Mouse (Mus musculus): ENCODE data around the gene Sgms1.

Gene Sgms1

DNA sequence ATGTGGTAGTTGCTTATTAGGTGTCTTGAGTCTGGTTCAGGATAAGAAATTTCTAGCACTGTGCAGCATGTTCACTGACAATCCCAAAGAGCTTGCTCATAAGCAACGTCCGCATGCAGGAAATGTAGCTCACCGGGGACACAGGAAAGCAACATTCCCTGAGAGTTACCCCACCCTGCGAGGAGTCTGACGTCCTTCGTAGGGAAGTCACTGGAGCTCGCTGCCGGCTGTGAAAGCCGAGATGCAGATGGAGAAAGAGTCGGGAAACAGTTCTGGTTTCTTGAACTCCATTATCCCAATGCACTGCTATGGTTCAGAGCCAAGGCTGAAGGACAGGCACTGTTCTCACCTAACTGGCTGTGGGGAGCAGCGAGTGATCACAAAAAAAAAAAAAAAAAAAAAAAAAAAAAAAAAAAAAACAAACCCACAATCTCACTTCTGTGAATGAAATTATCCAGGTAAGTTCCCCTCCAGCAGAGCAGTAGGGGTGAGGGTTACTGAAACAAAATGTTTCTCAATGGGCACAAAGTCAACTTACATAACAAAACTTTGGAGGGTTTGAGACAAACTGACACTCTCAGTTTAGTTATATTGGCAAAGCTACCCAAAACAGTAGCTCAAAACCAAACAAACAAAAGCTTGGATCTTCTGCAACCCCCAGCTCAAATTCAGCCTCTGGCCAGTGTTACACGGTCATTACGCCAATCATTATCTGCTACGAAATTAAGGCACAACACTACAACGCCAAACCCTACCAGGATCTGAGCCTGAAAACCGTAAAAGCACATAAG lies 15.5 kb downstream of the Sgms1 start:
- TF ChIP-seq GATA4 (IDR thresholded peaks at IDR 0.05; ENCODE audit: insufficient replicate concordance, low read length) = no peak

DNA sequence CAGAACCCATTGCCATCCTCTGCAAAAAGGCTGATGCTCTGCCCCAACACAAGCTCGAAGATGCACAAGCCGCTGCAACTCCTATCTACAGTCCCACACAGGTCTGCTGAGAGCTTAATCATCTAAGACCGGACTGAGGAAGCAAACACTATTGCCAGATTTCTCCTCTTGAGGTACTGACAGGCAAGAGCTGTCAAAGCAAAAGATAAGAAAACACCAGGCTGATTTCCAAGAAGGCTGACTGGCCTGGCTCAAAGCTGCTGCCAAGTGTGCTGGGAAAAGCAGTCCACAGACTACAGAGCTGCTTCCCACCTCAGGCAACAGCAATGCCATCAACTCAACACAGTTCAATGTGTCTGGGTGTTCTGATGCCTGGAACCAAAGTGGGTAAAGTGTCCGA lies 17.1 kb downstream of the Sgms1 start:
- TF ChIP-seq GATA4 (IDR thresholded peaks at IDR 0.05; ENCODE audit: insufficient replicate concordance, low read length) = peak; percentile 78; the same call in 1 of the 2 replicates

DNA sequence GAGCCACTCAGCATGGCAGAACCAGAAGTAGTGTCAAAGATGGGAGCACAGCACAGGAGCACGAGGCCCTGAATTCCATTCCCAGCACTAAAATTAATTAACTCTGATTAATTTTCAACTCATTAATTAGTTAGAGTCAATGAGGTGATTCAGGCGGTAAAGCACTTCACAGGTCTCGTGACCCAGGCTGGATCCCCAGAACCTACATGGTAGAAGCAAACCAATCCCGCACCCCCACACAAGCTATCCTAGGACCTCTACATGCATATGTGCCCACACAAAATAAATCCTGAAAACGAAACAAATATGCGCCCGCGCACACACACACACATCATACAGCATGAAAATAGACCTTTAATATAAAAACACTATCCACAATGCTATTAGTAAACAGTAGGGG lies 22.2 kb downstream of the Sgms1 start:
- no peak for TF ChIP-seq GATA4 (IDR thresholded peaks at IDR 0.05; ENCODE audit: insufficient replicate concordance, low read length)

DNA sequence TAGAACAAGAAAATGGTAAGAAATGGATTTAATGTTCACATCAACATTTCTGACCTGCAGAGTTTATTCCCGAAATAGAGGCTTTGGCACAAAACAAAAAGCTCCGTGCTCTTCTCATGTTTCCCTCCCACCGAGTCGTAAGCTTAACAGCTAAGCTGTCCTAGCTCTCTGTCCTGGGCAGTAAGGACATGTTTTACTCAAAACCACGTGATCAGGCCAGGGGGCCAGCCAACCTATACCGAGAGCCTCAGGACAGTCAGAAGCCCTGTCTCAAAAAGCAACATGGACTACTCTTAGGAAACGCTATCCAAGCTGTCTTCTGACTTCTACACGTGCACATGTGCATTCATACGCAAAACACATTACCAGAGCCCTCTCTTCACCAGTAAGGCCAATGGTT lies 23.1 kb downstream of the Sgms1 start:
- no peak for TF ChIP-seq GATA4 (IDR thresholded peaks at IDR 0.05; ENCODE audit: insufficient replicate concordance, low read length)

DNA sequence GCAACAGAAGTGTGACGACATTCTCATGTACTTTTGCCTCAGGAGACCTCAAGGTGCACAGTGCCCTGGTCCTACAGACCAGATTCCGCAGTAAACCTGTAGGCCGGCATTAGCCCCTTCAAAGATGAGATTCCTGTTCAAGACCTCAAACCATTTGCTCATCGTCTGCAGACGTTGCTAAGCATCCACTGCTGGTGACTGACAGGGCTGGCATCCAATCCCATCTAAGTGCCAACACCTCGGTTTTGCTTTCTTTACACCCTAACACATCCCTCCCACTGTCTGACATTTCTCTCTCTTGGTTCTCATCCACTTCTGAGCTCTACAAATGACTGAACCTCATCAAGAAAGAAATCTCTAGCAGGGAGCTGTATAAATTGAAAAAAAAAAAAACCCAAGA lies 24.4 kb downstream of the Sgms1 start:
- no peak for TF ChIP-seq GATA4 (IDR thresholded peaks at IDR 0.05; ENCODE audit: insufficient replicate concordance, low read length)

DNA sequence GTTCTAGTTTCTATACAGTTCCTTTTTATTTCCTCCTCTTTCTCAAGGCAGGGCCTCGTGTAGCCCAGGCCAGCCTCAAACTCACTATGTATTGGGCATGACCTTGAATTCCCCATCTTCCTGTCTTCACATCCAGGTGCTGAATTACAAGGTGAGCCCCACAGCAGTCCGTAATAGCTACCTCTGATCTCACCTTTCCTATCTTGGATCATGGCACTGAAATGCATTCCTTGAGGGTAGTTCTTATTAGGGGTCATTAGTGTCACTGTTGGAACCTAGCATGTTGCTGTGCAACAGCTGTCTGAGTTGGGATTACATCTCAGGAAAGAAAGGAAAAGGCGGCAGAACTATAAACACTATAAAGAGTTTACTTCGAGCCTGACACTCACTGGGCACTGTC lies 25.9 kb downstream of the Sgms1 start:
- TF ChIP-seq GATA4 (IDR thresholded peaks at IDR 0.05; ENCODE audit: insufficient replicate concordance, low read length) = no peak

DNA sequence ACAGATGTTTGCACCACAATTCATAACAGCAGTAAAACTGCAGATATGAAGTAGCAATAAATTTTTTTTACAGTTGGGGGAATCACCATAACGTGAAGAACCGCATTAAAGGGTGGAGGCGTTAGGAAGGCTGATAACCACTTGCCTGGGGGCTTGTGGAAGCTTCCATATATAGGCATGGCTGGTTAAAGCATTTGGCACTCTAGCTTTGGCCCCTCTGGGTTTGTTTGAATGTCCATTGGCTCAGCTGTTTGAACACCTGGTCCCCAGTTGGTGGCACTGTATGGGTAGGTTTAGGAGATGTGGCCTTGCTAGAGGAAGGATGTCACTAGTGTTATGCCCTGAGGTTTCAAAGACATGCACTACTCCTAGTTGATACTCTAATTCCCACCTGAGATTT lies 27.0 kb downstream of the Sgms1 start:
- TF ChIP-seq GATA4 (IDR thresholded peaks at IDR 0.05; ENCODE audit: insufficient replicate concordance, low read length) = no peak

DNA sequence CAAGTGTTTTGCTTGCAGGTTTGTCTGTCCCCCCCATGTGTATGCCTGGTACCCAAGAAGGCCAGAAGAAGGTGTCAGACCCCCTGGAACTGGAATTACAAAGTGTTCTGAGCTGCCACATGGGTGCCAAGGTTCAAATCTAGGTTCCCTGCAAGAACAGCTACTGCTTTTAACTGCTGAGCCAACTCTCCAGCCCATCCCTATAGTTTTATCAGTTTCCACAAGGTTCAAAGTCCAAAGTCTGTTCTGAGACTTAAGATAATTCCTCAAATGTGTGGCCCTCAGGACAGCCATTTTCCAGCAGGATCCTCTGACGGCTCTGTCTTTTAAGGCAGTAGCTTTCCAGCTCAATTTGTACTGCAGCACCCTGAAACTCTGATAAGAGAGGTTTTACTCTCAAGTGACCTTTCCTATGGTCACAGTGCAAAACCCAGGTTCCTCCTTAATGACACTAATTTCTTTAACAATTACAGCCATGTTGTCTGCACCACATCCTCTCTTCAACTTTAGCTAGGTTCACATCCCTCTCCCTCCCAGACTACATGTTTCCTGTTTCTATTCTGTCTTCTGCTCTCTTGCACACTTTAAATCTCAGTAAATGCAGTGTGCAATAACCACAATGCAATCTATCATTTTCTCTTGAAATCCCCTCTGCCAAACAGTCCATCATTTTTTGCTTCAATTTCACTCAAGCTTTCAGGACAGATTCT lies 28.4 kb downstream of the Sgms1 start:
- no peak for TF ChIP-seq GATA4 (IDR thresholded peaks at IDR 0.05; ENCODE audit: insufficient replicate concordance, low read length)

DNA sequence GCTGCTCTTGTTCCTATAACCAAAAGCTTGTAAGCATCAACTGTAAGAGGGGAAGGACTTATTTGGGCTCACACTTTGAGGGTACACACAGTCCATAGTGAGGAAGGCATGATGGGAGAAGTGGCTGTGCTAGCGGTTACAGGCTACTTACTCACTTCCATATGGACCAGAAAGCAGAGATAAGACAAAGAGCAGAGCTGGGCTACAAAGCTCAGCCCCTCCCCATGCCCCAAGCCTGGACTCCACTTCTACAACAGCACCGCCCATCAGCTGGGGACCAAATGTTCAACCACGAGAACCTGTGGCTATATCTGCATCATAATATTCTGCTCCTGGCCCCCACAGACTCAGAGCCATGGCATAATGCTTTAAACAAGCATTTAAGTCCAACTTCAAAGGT lies 29.0 kb downstream of the Sgms1 start:
- no peak for TF ChIP-seq GATA4 (IDR thresholded peaks at IDR 0.05; ENCODE audit: insufficient replicate concordance, low read length)

DNA sequence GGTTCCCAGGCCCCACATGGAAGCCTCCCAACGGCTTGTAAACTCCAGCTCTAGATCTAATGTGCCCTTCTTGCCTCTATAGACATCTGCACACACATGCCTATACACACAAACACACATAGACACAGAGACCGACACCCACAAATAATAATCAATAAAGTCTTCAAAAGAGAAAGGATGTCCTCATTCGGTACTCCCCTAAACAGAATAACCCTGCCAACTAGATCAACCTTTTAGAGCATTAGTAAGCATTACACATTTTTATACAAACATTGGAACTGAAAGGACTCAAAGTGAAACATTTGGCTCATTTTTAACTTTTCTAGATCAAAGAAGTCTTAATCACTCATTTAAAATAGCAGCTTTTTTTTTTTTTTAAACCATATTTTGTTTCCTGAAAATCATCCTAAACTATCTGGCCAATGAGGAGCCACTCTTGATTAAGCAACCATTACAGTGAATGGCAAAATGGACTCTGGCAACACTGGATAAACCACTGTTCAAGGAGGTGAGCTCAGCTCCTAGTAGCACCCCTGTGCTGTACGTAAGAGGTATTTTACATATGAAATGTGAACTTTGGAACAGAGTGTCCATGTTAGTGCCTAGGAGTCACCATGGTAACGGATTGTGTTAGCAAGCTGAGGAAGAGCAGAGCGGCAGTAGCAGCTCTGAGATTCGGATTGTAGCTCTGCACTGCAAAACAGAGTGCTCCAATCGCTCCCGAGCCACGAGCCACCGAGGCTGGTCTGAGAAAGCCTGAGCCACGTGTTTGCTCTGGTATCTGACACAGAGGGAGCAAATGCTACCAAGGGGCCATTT lies 30.6 kb downstream of the Sgms1 start:
- TF ChIP-seq GATA4 (IDR thresholded peaks at IDR 0.05; ENCODE audit: insufficient replicate concordance, low read length) = no peak

DNA sequence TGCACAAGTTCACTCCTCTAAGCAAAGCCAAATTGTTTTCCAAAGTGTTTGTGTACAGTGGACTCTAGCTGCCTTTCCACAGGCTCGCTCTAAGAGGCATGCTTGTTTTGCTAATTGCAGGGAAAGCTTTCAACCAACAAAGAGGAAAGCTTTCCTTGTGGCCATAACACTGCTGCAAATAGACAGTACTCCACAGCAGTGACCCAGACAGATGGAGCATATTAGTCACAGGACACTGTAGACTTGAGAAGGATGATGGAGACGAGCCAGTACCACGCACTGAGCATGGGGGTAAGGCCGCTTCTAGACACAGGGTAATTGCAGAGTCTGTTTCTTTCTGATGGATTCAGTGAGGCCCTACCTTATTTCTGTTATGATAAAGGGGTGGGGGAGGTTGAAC lies 33.3 kb downstream of the Sgms1 start:
- no peak for TF ChIP-seq GATA4 (IDR thresholded peaks at IDR 0.05; ENCODE audit: insufficient replicate concordance, low read length)

DNA sequence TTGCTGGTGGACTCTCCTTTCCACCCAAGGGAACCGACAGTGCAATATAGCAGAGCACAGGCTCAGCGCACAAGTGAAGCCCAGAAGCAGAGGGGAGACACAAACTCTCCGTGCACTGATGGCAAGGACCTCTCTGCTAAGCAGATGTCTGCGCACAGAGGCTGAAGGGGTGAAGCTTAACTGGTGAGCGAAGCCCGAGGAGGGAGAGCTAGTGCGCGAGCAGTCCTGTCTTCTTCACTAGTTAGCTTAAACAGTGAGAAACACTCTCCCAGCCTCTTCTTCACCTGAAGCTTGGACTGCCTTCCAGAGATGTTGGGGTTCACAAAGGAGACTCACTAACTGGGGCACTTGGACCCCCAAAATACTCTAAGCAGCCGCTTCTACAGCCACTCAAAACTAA lies 36.1 kb downstream of the Sgms1 start:
- TF ChIP-seq GATA4 (IDR thresholded peaks at IDR 0.05; ENCODE audit: insufficient replicate concordance, low read length) = no peak

DNA sequence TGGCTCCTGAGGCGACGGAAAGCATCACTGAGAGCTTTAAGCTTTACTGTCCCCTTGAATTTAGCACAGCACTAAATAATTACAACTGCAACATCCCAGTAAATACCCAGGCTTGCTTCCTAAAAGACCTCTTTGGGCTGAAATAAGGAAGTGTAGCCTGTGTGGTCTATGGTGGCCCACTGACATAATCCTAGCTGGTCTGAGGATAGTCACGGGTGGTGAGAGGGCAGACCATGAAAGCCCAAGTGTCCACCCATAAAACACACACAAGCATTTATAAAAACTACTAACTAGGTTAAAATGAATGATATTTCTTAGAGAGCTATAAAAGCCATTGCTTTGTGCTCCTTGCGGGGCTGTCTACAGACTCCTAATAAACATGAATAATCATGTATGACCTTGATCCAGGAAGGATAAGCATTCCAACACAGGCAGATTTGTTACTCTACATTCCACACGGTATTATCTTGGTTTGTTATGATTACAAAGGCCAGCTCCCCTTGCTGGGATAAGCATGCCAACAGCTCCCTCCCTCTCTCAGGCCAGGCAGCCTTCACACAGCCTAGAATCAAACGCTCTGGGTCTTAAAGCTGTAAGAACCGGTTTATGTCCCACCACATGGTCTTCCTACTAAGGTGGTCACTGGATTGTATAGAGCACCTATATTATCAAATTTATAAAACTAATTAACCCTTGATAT lies 40.4 kb downstream of the Sgms1 start:
- TF ChIP-seq GATA4 (IDR thresholded peaks at IDR 0.05; ENCODE audit: insufficient replicate concordance, low read length) = no peak

DNA sequence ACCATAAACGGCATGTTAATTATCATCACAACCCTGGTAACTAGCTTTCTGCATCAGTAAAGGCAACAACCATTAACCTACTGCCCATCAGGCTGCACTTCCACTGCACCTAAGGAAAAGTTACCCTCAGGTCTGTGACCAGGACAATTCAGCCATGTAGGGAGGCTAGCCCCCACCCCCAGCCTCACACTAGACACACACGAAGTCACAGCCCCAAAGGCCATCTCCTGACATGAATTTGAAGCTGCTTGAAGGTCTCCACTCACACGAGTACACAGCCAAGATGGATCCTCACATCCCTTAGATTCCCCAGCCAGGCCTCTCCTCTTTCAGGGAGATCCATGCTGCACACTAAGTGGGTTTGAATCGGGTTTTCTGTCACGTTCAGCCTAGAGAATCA lies 42.0 kb downstream of the Sgms1 start:
- no peak for TF ChIP-seq GATA4 (IDR thresholded peaks at IDR 0.05; ENCODE audit: insufficient replicate concordance, low read length)
